Mouse (Mus musculus) kidney, adult 2 months (tissue): ENCODE data around the gene Hist2h3c2.

Experiments used
- CTCF ChIP-seq: fragments of 200-500 bp; conservative IDR thresholded peaks from 2 replicates; pipeline ENCODE4 v1.5.1; 2011; ENCODE audit warnings: low read depth, mild to moderate bottlenecking, control low read depth, low read length, moderate library complexity, mixed read lengths; ENCODE audit not compliant: insufficient read depth, insufficient read length
- POLR2A ChIP-seq: fragments of 200-500 bp; IDR thresholded peaks from one replicate; pipeline ENCODE4 v1.6.1; 2011; ENCODE audit warnings: low read depth, low read length, control low read depth

GRCm38 (mm10) chr3:96195616-96196313 is 43.2 kb downstream of the Hist2h3c2 start:
- TF ChIP-seq CTCF (no peak), POLR2A (no peak)
